Mouse (Mus musculus): ENCODE measurements around the gene Ppil4.

Ppil4 gene

GRCm38 (mm10) chr10:7824663-7825280 lies 32.1 kb downstream of the Ppil4 start:
- DNase-seq (ENCODE audit: extremely low read depth, low read depth): no peak

DNA sequence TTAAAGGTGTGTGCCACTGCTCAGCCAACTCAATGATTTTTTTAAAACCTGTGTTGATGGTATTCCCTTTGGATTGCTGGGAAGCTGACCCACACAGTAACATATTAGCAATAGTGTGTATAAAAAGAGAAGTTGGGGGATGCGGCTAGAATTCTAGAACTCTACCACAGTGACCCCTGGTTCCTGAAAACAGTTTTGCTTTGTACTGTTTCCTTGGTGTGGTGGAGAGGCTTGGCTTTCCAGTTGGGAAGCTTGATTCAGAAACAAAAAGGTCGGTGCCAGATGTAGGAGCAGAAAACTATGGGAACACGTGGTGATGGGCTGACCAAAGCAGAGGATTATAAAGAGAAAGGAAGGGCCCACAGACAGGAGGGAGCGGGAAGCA lies 32.6 kb downstream of the Ppil4 start:
- DNase-seq (ENCODE audit: extremely low read depth, low read depth): no peak

DNA sequence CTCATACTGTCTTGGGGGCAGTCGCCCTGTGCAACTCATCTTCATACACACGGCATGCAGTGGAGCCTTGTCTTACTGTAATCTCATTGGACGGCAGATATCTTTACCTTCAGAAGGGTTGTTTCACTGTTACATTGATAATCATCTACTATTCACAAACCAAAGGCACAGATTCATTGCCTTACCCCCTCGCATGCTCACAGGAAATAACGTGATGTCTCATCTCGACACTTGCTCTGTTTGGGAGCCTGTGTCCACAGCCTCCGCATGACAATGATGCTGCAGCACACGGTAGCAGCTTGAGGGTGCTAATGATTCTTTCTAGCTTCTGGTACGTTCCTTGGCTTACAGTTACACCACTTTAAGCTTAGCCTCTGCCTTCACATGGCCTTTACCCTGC lies 33.4 kb downstream of the Ppil4 start:
- DNase-seq (ENCODE audit: extremely low read depth, low read depth): no peak

- DNase-seq (ENCODE audit: extremely low read depth, low read depth): no peak
Observed at GRCm38 (mm10) chr10:7832171-7832676, 39.5 kb downstream of the Ppil4 start, which contains the start of gene Zc3h12d. Zc3h12d (plus strand) TSS chr10:7832470.

DNA sequence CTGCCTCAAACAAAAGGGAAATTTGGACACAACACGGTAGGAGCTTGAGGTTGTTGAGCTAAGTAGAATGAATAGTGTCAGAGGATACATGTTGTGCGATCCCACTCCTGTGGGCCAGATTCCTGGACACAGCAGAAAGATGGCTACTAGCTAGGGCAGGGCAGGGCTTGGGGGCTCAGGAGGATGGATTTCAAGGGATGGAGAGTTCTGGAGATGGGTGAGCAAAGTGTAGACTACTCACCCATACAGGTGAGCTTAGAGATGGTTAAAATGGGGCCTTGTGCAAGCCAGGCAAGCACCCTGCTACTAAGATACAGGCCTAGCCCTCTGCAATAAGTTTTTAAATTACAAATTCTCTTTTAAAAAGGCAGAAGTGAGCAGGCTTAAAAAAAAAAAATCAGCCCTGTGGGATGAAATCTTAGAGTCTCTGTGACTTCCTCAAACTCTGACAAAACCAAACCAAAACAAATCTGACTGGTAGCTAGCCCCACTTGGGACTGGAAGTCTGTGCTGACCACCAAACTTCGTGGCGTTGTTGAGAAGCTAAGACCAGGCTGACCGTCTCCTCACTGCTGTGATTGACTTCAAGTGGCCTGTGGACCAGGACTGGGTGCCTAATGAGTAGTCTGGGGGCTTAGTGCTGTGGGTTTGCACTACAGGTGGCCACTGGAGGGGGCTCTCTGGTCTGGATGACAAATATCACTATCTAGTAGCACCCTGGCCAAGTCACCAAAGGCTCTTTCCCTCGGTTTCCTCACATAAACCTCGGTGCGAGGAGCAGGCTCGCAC lies 40.9 kb downstream of the Ppil4 start:
- no peak for DNase-seq (ENCODE audit: extremely low read depth, low read depth)

- no peak for DNase-seq (ENCODE audit: extremely low read depth, low read depth)
Observed at GRCm38 (mm10) chr10:7834671-7835225, 42.1 kb downstream of the Ppil4 start.

DNA sequence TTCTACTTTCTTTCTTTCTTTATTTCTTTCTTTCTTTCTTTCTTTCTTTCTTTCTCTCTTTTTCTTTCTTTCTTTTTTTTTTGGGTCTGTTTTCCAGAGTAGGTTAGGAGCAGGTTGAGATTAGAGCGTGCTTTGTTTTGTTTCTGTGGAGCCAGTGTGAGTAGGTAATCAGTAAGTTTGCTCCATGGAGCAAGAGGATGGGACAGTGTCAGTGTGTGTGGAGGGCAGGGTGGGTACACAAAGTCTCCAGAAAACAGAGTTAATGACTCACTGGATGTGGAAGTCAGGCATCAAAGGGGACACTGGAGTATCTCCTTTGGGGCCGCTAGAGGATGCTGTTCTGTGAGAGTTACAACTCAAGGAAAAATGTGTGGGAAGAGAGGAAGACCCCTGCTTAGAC lies 44.2 kb downstream of the Ppil4 start:
- DNase-seq (ENCODE audit: extremely low read depth, low read depth): no peak

DNA sequence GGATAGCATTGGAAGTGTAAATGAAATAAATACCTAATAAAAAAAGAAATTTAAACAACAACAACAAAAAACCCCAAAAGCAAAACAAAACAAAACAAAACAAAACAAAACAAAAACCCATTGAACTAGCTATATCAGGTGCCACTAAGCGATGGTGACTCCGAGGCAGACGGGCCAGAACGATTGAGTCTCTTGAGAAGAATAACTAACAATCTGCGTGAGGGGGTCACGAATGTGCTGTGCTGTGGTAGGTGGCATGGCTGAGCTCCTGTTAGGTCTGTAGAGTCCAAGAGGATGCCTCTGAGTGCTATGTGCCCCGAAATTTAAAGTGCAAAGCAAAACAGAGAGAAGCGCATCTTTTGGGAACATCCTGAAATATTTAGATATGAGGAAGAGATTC lies 44.8 kb downstream of the Ppil4 start:
- no peak for DNase-seq (ENCODE audit: extremely low read depth, low read depth)

GRCm38 (mm10) chr10:7838036-7838435 lies 45.3 kb downstream of the Ppil4 start:
- no peak for DNase-seq (ENCODE audit: extremely low read depth, low read depth)

GRCm38 (mm10) chr10:7838874-7839421 lies 46.3 kb downstream of the Ppil4 start:
- no peak for DNase-seq (ENCODE audit: extremely low read depth, low read depth)

GRCm38 (mm10) chr10:7839551-7840352 lies 47.1 kb downstream of the Ppil4 start:
- DNase-seq (ENCODE audit: extremely low read depth, low read depth): no peak

DNA sequence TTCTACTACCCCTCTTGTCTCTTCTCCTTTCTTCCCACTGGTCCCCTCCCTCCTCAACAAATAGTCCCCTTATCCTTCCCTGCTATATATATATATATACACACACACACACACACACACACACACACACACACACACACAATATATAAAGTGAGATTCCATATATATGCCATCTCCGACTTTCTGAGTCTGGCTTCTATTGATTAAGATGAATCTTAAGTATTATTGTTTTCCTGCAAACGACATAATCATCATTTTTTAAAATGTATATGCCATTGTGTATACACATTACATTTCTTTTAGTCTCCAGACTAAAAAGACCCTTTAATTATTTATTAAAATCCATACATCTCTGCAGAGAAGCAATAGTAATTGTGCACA lies 47.7 kb downstream of the Ppil4 start:
- no peak for DNase-seq (ENCODE audit: extremely low read depth, low read depth)

- no peak for DNase-seq (ENCODE audit: extremely low read depth, low read depth)
Observed at GRCm38 (mm10) chr10:7840785-7841184, 48.1 kb downstream of the Ppil4 start.

DNA sequence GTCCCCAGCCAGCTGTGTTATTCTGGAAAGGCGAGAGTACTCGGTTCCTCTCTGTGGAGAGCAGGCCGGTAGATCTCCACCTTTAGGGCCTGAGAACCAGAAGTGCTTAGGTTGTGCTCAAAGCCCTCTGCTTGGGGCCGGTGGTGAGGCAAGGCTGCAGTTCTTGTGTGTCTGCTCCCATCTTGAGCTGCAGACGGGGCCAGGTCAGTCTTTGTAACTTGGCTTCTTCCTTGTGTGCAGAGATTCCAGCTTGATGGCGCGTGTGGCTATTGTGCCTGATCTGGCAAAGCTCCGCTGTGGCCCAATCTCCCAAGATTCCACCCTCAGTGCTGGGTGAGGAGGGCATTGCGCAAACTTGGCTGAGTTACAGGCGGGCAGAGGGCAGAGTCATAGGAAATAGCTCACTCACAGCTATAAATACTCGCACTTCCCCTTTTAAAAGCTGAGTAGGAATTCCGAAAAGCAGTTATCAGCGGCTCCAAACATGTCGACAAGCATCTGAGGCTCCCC lies 48.9 kb downstream of the Ppil4 start:
- DNase-seq (ENCODE audit: extremely low read depth, low read depth): peak; percentile 64

- DNase-seq (ENCODE audit: extremely low read depth, low read depth): no peak
Observed at GRCm38 (mm10) chr10:7843181-7843580, 50.5 kb downstream of the Ppil4 start.

GRCm38 (mm10) chr10:7844161-7844560 lies 51.5 kb downstream of the Ppil4 start:
- DNase-seq (ENCODE audit: extremely low read depth, low read depth): no peak

GRCm38 (mm10) chr10:7845136-7845535 lies 52.4 kb downstream of the Ppil4 start:
- DNase-seq (ENCODE audit: extremely low read depth, low read depth): no peak

DNA sequence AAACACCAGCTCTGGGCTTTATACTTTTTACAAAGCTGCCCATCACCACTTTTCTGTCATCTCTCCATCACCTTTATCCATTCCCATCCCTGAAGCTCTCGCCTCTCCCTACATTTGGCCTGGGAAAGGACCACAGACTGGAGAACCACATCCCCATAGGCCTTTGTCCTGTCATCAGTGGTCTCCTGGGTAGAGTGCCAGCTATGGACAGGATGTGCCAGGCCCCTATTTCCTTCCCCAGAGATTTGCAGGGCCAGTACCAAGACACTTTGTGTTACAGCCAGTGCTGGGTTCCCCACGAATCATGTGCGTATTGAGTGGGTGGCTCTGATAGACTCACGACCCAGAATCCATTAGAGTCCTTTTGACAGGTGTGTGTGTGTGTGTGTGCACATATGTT lies 53.3 kb downstream of the Ppil4 start:
- DNase-seq (ENCODE audit: extremely low read depth, low read depth): no peak

GRCm38 (mm10) chr10:7847166-7847605 lies 54.5 kb downstream of the Ppil4 start:
- no peak for DNase-seq (ENCODE audit: extremely low read depth, low read depth)

GRCm38 (mm10) chr10:7851891-7852290 lies 59.2 kb downstream of the Ppil4 start:
- no peak for DNase-seq (ENCODE audit: extremely low read depth, low read depth)

- DNase-seq (ENCODE audit: extremely low read depth, low read depth): no peak
Observed at GRCm38 (mm10) chr10:7860494-7860893, 67.8 kb downstream of the Ppil4 start.
